Mouse (Mus musculus): ENCODE measurements around the gene Gm11939. TPM values are rescaled to one million over a fixed set of nuclear protein-coding genes. Genes with fewer than 3 reads are reported as not detected.

Gm11939 gene
- polyA plus RNA-seq (2017; shearing (Covaris generic)) = not detected

GRCm38 (mm10) chr11:99559366-99559765 is at the start of gene Gm11939:
Gene Gm11939 (minus strand): TSS chr11:99559466.

GRCm38 (mm10) chr11:99603208-99603607 is 43.9 kb upstream of the Gm11939 start, which contains the start of gene Gm11938:
Gene Gm11938 (minus strand): TSS chr11:99603308.

GRCm38 (mm10) chr11:99597742-99598141 is 38.5 kb upstream of the Gm11939 start, which contains the start of gene Krtap9-3:
Gene Krtap9-3 (minus strand): TSS chr11:99598105.

GRCm38 (mm10) chr11:99590981-99591380 is 31.7 kb upstream of the Gm11939 start, which contains the start of gene Krtap1-3:
Gene Krtap1-3 (minus strand): TSS chr11:99591339.

GRCm38 (mm10) chr11:99583245-99583704 is 24.0 kb upstream of the Gm11939 start, which contains the start of gene Krtap1-4:
Gene Krtap1-4 (minus strand): TSS chr11:99583654.

GRCm38 (mm10) chr11:99580636-99581035 is 21.4 kb upstream of the Gm11939 start, which contains the start of gene Krtap1-5:
Gene Krtap1-5 (minus strand): TSS chr11:99581016.

GRCm38 (mm10) chr11:99566530-99566929 is 7.3 kb upstream of the Gm11939 start, which contains the start of gene Krtap3-1:
Gene Krtap3-1 (minus strand): TSS chr11:99566630.

GRCm38 (mm10) chr11:99556753-99557152 is 2.5 kb downstream of the Gm11939 start, which contains the start of gene Krtap3-2:
Gene Krtap3-2 (minus strand): TSS chr11:99556853.

GRCm38 (mm10) chr11:99550765-99551164 is 8.5 kb downstream of the Gm11939 start, which contains the start of gene Krtap3-3:
Gene Krtap3-3 (minus strand): TSS chr11:99550865.

GRCm38 (mm10) chr11:99521288-99521860 is 37.9 kb downstream of the Gm11939 start, which contains the start of gene Krt39:
Gene Krt39 (minus strand): TSS chr11:99521338.

Other genes with a start within 250 kb of the Gm11939 start
- gene Krt25, start 236.5 kb downstream of the Gm11939 start, polyA plus RNA-seq (2017; shearing (Covaris generic)) = 0.49 TPM
- 0.11 TPM for gene Krt26, start 221.5 kb downstream of the Gm11939 start, polyA plus RNA-seq (2017; shearing (Covaris generic))
- not detected for gene Krt27, start 208.4 kb downstream of the Gm11939 start, polyA plus RNA-seq (2017; shearing (Covaris generic))
- gene Krt28, start 184.6 kb downstream of the Gm11939 start, polyA plus RNA-seq (2017; shearing (Covaris generic)) = 0.26 TPM
- 10.1 TPM for gene Krt10, start 170.1 kb downstream of the Gm11939 start, polyA plus RNA-seq (2017; shearing (Covaris generic))
- not detected for gene Krt12, start 137.2 kb downstream of the Gm11939 start, polyA plus RNA-seq (2017; shearing (Covaris generic))
- 0.26 TPM for gene Krt20, start 121.3 kb downstream of the Gm11939 start, polyA plus RNA-seq (2017; shearing (Covaris generic))
- not detected for gene Krt23, start 66.3 kb downstream of the Gm11939 start, polyA plus RNA-seq (2017; shearing (Covaris generic))
- not detected for gene Krt39, start 38.1 kb downstream of the Gm11939 start, polyA plus RNA-seq (2017; shearing (Covaris generic))
- gene Krt40, start 16.3 kb downstream of the Gm11939 start, polyA plus RNA-seq (2017; shearing (Covaris generic)) = not detected
- not detected for gene Krtap3-3, start 8.6 kb downstream of the Gm11939 start, polyA plus RNA-seq (2017; shearing (Covaris generic))
- 0.74 TPM for gene Krtap3-2, start 2.6 kb downstream of the Gm11939 start, polyA plus RNA-seq (2017; shearing (Covaris generic))
- not detected for gene Krtap3-1, start 7.2 kb upstream of the Gm11939 start, polyA plus RNA-seq (2017; shearing (Covaris generic))
- gene Krtap1-5, start 21.6 kb upstream of the Gm11939 start, polyA plus RNA-seq (2017; shearing (Covaris generic)) = not detected
- gene Krtap1-4, start 24.2 kb upstream of the Gm11939 start, polyA plus RNA-seq (2017; shearing (Covaris generic)) = 0.90 TPM
- not detected for gene Krtap1-3, start 31.9 kb upstream of the Gm11939 start, polyA plus RNA-seq (2017; shearing (Covaris generic))
- gene Krtap9-3, start 38.6 kb upstream of the Gm11939 start, polyA plus RNA-seq (2017; shearing (Covaris generic)) = not detected
- gene Gm11938, start 43.8 kb upstream of the Gm11939 start, polyA plus RNA-seq (2017; shearing (Covaris generic)) = not detected
- gene Gm11937, start 50.7 kb upstream of the Gm11939 start, polyA plus RNA-seq (2017; shearing (Covaris generic)) = not detected
- gene Krtap2-4, start 55.4 kb upstream of the Gm11939 start, polyA plus RNA-seq (2017; shearing (Covaris generic)) = not detected
- not detected for gene Gm11562, start 61.0 kb upstream of the Gm11939 start, polyA plus RNA-seq (2017; shearing (Covaris generic))
- gene Krtap4-1, start 68.8 kb upstream of the Gm11939 start, polyA plus RNA-seq (2017; shearing (Covaris generic)) = not detected
- not detected for gene Krtap4-2, start 75.6 kb upstream of the Gm11939 start, polyA plus RNA-seq (2017; shearing (Covaris generic))
- not detected for gene Krtap4-7, start 84.6 kb upstream of the Gm11939 start, polyA plus RNA-seq (2017; shearing (Covaris generic))
- not detected for gene Gm11555, start 90.8 kb upstream of the Gm11939 start, polyA plus RNA-seq (2017; shearing (Covaris generic))
- not detected for gene Gm11563, start 99.5 kb upstream of the Gm11939 start, polyA plus RNA-seq (2017; shearing (Covaris generic))
- not detected for gene Krtap4-6, start 106.5 kb upstream of the Gm11939 start, polyA plus RNA-seq (2017; shearing (Covaris generic))
- not detected for gene Gm14190, start 131.3 kb upstream of the Gm11939 start, polyA plus RNA-seq (2017; shearing (Covaris generic))
- gene Gm14180, start 174.8 kb upstream of the Gm11939 start, polyA plus RNA-seq (2017; shearing (Covaris generic)) = not detected
- gene Gm11595, start 213.4 kb upstream of the Gm11939 start, polyA plus RNA-seq (2017; shearing (Covaris generic)) = not detected
- not detected for gene Krtap4-8, start 221.2 kb upstream of the Gm11939 start, polyA plus RNA-seq (2017; shearing (Covaris generic))
- not detected for gene Krtap4-9, start 225.7 kb upstream of the Gm11939 start, polyA plus RNA-seq (2017; shearing (Covaris generic))
- not detected for gene Gm11596, start 234.0 kb upstream of the Gm11939 start, polyA plus RNA-seq (2017; shearing (Covaris generic))
- not detected for gene Gm11569, start 239.5 kb upstream of the Gm11939 start, polyA plus RNA-seq (2017; shearing (Covaris generic))
- not detected for gene Gm11554, start 245.0 kb upstream of the Gm11939 start, polyA plus RNA-seq (2017; shearing (Covaris generic))